ENCODE assay signal across 28 mouse cellular contexts in genomic region chr17:79476671-79477070, GRCm38 (mm10).
DNase-seq lines count a peak whose midpoint lies in the region; ATAC-seq and TF ChIP-seq lines count a peak whose summit lies in the region.
"Had no signal": no experiment of that assay in that cellular context is flagged by ENCODE, and none has a peak within 500 bp of the region (broad histone marks: within the 10 kb centered on the region; RNA-seq: fewer than 3 reads in every experiment).

No protein-coding gene starts in this region.

- WGBS in heart, embryonic 12.5 days: 83% methylated on average over 8 of the region's 8 CpGs
- WGBS in lung, postnatal 0 days: 67% methylated on average over 8 of the region's 8 CpGs

- H3K36me3 ChIP-seq in heart, embryonic 12.5 days: no peaks in the 10 kb centered on the region
- no peaks in the 10 kb centered on the region for H3K36me3 ChIP-seq in lung, postnatal 0 days (ENCODE audit: insufficient read depth, low read length)
- H3K36me3 ChIP-seq: embryonic facial prominence, embryonic 12.5 days; G1E; heart, embryonic 15.5 days; hindbrain, embryonic 12.5 days; neural tube, embryonic 12.5 days had no signal

- TF ChIP-seq EP300 in lung, postnatal 0 days (IDR thresholded peaks at IDR 0.05): no peak

- H3K9ac ChIP-seq in heart, embryonic 12.5 days: no peak overlapping the region
- H3K9ac ChIP-seq in lung, postnatal 0 days (replicated peaks; ENCODE audit: low read depth): no peak overlapping the region
- H3K9ac ChIP-seq: embryonic facial prominence, embryonic 12.5 days; heart, embryonic 15.5 days; hindbrain, embryonic 12.5 days; neural tube, embryonic 12.5 days had no signal

- no peaks in the 10 kb centered on the region for H3K27me3 ChIP-seq in heart, embryonic 12.5 days (replicated peaks)
- no peaks in the 10 kb centered on the region for H3K27me3 ChIP-seq in lung, postnatal 0 days (replicated peaks; ENCODE audit: insufficient read depth, low read length)
- H3K27me3 ChIP-seq: embryonic facial prominence, embryonic 12.5 days; heart, embryonic 15.5 days; hindbrain, embryonic 12.5 days; neural tube, embryonic 12.5 days had no signal

- H3K4me3 ChIP-seq in heart, embryonic 12.5 days: no peak overlapping the region
- no peak overlapping the region for H3K4me3 ChIP-seq in lung, postnatal 0 days (ENCODE audit: low read depth, low read length)
- no peak overlapping the region for H3K4me3 ChIP-seq in layer of hippocampus, adult 2 months
- H3K4me3 ChIP-seq: embryonic facial prominence, embryonic 12.5 days; gastrocnemius, adult 2 months; heart, embryonic 15.5 days; hindbrain, embryonic 12.5 days; neural tube, embryonic 12.5 days had no signal

- H3K9me3 ChIP-seq in heart, embryonic 12.5 days (replicated peaks): no peaks in the 10 kb centered on the region
- H3K9me3 ChIP-seq in lung, postnatal 0 days (ENCODE audit: low read length): no peaks in the 10 kb centered on the region
- H3K9me3 ChIP-seq: embryonic facial prominence, embryonic 12.5 days; heart, embryonic 15.5 days; hindbrain, embryonic 12.5 days; neural tube, embryonic 12.5 days had no signal

- TF ChIP-seq CTCF in lung, postnatal 0 days (IDR thresholded peaks at IDR 0.05): no peak
- TF ChIP-seq CTCF in layer of hippocampus, adult 2 months (conservative IDR thresholded peaks at IDR 0.05): no peak

- H3K27ac ChIP-seq in heart, embryonic 12.5 days (ENCODE audit: poor library complexity, severe bottlenecking): no peak overlapping the region
- H3K27ac ChIP-seq in lung, postnatal 0 days (ENCODE audit: low read length): no peak overlapping the region
- H3K27ac ChIP-seq in layer of hippocampus, adult 2 months: no peak overlapping the region
- H3K27ac ChIP-seq: embryonic facial prominence, embryonic 12.5 days; gastrocnemius, adult 2 months; heart, embryonic 15.5 days; hindbrain, embryonic 12.5 days; hindbrain, postnatal 0 days; kidney, postnatal 0 days; neural tube, embryonic 12.5 days had no signal

- H3K4me2 ChIP-seq in heart, embryonic 12.5 days: no peak overlapping the region
- no peak overlapping the region for H3K4me2 ChIP-seq in lung, postnatal 0 days (replicated peaks; ENCODE audit: low read depth, low read length)
- H3K4me2 ChIP-seq: embryonic facial prominence, embryonic 12.5 days; heart, embryonic 15.5 days; hindbrain, embryonic 12.5 days; midbrain, embryonic 11.5 days; neural tube, embryonic 12.5 days had no signal

- peak; percentile 70 for DNase-seq in heart, adult 11 months
- DNase-seq in lung, postnatal 0 days (ENCODE audit: low spot score): peak; percentile 25
- no peak for DNase-seq in lung, postnatal 4 days
- peak; percentile 24 for DNase-seq in lung, postnatal 25 days (ENCODE audit: low spot score)
- DNase-seq in urinary bladder, postnatal 25 days (ENCODE audit: low spot score): peak; percentile 37
- DNase-seq in layer of hippocampus, adult 2 months (ENCODE audit: low spot score in 2 of 2): no peak
- no peak for DNase-seq in right cerebral cortex, postnatal 10 days (ENCODE audit: low spot score in 2 of 2)
- DNase-seq: adrenal gland, adult 8-10 months; cerebellum, adult 11 months; cerebellum, adult 9-10 months; cerebellum, postnatal 36 days; gastrocnemius, adult 2 months; kidney, adult 8-10 months; kidney, postnatal 4 days; layer of hippocampus, adult 9-11 months; liver had no signal

- H3K4me1 ChIP-seq in heart, embryonic 12.5 days (replicated peaks): peaks cover 20% of the 10 kb centered on the region
- peaks cover 8% of the 10 kb centered on the region; the same call in 1 of the 2 replicates for H3K4me1 ChIP-seq in lung, postnatal 0 days (ENCODE audit: insufficient read depth, low read depth, low read length)
- H3K4me1 ChIP-seq: hindbrain, embryonic 12.5 days; neural tube, embryonic 12.5 days had no signal

- ATAC-seq in heart, embryonic 12.5 days (ENCODE audit: insufficient number of reproducible peaks, low FRiP score): no peak
- peak; percentile 29; the same call in 1 of the 2 replicates for ATAC-seq in lung, postnatal 0 days
- ATAC-seq: forebrain, embryonic 16.5 days; hindbrain, postnatal 0 days; intestine, embryonic 16.5 days; midbrain, embryonic 16.5 days had no signal

Comparison
In these comparisons a context has a peak if more than half of its experiments do, and no peak if none do; other contexts are left out.
1. DNase-seq: peak in heart, adult 11 months (single experiment), lung, postnatal 0 days (single experiment), lung, postnatal 25 days (single experiment) and urinary bladder, postnatal 25 days (single experiment); none in lung, postnatal 4 days (0 of 2), layer of hippocampus, adult 2 months (0 of 2) and right cerebral cortex, postnatal 10 days (0 of 2).